Mouse (Mus musculus) adrenal gland, adult 8-10 months (tissue): ENCODE results near the gene Gm13199. TPM values are rescaled to one million over a fixed set of nuclear protein-coding genes. Genes with fewer than 3 reads are reported as not detected.

Experiments
- DNase-seq: peaks from one replicate; pipeline ENCODE4 v3.0.0; 2022
- total RNA-seq, 4 experiments: library from RNA; stranded (reverse); gene quantifications; 2 replicates each; pipeline ENCODE4 v1.2.4; 2022

Gm13199 gene
- 1 to 10 TPM in 3 of 4 experiments, not detected in 1; 1.1 to 1.4 (median 1.3) TPM for total RNA-seq

DNA sequence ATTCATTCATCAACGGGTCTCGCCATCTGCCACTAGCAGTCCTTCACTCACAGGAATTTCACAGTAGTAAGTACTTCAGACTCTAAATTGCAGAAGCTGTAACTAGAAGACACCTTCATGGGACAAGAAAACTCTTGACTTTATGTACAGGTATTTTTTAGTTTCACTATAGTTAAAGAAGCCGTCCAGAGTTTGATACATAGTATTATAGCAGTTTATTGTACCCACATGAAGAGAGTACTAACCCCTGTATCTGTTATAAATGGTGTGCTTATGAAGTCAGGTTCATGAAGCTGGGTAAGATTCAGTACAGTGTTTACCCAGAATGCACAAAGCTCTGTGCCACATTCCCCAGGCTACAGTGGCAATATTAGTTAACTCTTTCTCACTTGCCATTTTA lies at the start of gene Gm13199:
TSS of gene Gm13199 (minus strand) at position 101 of the 400 bp plus-strand sequence.
- no peak for DNase-seq

DNA sequence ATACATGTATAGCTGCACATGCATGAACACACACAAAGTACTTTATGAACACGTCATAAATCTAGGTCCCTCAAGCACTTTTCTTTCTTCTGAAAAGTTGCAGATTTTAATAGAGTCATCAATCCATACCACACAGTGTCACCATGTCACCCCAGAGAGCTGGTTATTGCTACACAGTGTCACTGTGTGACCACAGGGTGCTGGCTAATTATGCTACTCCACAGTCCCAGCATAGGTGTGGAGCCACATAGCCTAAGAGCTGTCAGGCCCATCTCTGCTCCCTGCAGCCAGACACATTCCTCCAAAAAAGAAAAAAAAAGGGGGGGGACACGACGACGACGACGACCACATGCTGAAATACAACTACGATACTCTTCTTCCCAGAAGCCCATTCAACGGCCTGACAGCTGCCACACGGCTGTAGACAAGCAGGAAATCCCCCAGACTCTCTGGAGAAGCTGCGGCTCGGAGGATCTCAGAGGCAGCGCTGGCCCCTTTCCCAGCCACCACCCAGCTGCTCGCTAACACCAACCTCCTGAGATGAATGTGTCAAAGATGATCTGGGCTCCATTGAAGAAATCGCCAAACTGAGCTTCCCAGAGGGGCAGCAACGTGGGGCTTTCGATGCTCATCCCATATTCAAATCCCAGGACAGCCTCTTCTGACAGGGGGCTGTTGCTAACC lies 48.7 kb upstream of the Gm13199 start:
- no peak for DNase-seq

DNA sequence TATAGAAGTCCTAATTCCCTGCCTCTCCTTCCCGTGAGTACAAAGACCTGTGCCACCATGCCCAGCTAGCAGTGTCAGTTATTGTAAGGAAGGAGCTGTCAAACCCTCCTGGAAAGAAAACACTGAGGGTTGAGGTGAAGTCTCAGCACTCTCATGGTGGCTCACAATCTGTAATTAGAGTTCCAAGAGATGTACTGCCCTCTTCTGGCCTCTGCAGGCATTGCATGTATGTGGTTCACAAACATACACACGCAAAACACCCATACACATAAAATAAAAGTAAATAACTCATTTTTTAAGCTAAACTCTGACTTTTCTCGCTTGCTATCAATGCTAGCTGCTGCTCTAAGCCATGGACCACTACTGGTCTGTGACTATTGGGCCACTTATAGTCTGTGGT lies 43.9 kb upstream of the Gm13199 start:
- DNase-seq, result peak; percentile 11

DNA sequence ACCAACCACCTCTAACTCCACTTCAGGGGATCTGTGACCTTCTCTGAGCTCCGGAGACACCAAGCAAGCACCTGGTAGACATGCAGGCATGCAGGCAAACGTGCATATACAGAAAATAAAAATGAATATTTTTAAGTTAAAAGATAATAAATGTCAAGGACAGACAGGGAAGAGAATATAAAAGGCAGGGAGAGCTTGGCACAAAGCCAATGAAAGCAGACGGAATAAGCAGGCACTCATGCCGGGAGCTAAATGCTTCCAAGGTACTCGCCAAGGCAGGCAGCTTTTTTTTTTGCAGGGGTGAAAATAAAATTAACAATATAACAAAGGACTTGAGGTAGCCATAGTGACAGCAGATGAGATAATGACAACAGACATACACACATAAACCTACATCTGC lies 43.4 kb upstream of the Gm13199 start:
- peak; percentile 50 for DNase-seq

DNA sequence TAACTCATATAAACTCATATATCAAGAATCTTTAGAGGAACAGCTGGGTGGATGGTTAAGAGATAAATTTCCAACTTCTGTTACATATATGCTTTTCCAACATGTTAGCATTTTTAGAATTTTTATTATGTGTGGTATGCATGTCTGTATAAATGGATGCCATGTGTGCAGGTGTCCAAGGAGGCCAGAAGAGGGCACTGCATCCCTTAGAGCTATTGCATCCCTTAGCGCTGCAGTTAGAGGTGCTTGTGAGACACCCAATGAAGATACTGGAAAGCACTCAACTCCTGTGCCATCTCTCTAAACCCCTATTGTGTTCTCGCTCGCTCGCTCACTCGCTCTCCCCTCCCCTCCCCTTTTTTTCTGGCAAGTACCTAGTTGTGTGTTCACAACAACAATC lies 37.4 kb upstream of the Gm13199 start:
- DNase-seq, result no peak

DNA sequence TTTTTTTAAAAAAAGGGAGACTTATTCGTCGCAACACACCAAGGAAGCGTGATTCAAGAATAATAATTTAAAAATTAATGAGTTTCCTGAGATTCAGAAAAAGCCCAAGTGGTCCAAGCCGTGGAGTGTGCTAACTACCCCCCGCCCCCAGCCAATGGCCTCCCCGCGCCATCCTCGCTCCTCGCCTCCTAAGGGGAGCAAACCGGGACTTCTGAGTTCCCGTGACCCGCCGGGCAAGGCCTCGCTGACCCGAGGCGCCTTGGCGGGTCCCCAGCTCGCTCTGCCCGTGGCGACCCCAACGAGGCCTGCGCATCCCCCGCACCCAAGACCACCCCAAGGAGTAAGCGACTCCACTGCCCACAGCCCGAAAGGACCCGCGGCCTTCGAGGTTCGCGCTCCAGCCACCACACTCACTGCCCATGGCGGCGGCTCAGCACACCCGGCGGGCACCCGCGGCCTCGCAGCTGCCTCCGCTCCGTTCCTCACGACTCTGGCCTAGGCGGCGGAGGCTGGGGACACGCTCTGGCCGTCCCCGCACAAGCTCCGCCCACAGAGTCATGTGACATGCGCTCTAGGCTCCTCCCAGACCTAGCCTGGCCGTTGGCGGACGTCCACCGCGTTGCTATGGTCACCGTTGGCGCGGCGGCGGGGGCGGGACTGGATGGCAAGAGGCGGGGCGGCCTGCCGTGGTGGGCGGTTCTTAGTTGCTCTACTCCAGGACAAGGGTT lies 32.3 kb upstream of the Gm13199 start, which contains the start of gene Sec61a2:
TSS of gene Sec61a2 (minus strand) at position 590 of the 728 bp plus-strand sequence.
- peak; percentile 97 for DNase-seq

DNA sequence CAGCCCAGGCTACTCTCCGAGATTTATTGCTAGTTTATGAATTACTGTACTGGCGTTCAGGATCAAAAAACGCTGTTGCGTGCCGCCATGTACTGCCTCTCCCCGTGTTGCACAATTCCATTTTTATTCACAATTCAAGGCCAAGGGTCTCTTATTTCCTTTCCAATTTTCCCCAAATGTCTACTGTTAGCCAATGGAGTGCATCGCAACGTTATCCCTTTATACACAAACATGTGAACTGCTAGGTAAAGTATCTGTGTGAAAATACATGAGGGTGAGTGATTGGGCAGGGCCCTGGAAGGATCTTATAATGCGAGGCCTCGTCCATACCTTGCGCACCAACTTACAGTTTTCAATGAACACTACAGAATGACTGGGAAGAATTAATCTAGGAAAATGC lies 31.6 kb upstream of the Gm13199 start:
- no peak for DNase-seq

DNA sequence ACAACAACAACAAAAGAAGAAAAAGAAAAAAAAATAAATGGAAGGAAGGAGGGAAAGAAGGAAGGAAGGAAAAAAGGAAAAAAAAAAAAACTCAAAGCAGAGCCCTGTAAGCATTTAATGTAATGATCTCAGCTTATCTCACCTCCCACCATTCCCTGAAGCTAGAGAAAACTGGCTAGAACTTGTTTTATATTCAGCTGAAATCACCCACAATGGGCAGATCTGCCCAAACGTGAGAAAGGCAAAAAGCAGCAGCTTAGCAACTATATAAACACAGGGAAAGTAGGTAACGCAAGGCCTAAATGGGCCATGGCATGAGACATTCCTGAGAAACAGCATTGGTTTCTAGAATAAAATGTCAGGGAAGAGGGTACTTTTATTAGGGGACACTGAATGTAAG lies 26.7 kb upstream of the Gm13199 start:
- DNase-seq, result no peak

DNA sequence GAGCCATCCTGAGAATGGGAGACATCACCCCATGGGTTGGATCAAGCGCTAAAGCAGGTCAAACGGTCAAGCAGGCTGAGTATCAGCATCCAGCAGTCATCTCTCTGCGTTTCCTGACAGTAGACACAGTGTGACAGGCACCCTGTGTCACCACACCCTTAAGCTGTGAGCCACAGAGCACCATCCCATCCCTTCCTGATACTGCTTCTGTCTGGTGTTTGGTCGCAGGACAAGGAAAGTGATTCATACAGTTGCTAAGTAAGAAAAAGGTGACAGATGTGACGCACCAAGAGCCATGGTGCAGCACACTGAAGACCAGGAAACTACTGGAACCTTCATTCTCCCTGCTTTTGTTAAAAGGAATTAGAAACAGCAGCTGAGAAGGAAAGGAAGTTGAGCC lies 26.1 kb upstream of the Gm13199 start:
- DNase-seq, result no peak

DNA sequence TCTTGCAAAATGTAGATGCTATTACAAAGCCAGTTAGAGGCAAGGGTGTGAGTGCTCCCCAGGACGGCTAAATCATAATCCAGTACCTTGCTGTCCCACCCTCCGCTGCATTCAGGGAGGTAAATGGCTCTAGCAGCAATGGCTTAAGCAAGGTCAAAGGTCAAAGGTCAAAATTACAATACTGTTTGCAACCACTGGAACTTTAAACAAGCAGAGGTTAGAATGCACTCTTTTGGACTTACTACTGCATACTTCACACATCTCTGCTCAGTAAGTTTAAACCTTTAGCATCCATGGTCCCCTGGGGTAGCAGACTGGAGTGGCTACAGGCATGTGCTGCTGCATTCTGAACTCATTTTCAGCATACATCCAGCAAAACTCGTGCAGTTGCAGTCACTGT lies 14.7 kb upstream of the Gm13199 start:
- no peak for DNase-seq

DNA sequence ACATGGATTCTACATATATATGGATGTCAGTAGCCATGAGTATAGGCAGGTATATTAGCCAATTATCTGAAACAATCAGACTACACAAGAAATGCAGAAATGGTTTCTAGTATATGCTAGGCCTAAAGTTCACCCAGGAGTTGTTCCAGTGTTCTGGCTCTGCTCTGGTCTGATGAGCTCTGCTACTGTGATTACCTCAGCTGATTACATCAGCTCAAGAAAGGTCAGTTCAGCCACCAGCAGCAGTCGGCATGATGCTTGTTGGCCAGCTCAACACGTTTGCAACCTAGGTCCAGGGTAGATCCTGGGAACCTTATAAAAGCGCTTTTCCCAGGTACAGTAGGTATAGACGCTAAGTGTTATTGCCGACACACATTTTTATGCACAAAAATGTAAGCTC lies 7.0 kb upstream of the Gm13199 start:
- no peak for DNase-seq

DNA sequence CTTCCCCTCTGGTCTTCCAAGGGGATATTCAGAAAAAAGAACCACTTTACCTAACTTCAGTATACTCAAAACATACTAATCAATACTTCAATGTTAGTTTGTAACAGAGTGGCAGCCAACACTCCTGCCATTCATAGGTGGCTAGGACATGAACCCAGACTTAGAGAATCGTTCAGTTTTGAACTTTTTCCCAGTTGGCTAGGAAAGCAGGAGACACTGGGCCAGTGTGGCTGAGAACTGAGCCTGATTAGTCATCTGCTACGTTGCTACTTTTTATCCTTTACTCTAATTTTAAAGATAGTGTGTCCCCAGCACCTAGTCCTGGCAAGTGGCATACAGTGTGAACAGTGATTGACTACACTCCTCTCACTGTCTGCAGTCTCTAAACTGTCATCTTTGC lies 4.9 kb upstream of the Gm13199 start:
- no peak for DNase-seq

DNA sequence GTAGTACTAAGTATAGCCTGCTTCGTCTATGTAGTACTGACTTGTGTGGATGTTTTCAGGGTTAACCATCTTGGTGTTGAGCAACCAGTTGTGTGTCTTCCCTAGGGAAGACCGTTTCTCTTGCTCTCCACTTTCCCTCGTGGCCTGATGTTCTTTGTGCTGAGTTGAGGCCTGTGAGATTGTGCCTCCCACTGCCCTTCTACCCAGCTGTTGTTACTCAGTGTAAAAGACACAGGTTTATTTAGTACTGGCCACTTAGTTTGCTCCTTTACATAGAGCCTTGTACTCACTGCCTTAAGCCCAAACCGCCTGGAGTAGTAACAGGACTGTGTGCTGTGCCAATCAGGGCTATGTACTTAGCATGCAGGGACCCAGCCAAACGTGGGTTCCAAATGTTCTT lies 10.9 kb downstream of the Gm13199 start:
- DNase-seq, result no peak

DNA sequence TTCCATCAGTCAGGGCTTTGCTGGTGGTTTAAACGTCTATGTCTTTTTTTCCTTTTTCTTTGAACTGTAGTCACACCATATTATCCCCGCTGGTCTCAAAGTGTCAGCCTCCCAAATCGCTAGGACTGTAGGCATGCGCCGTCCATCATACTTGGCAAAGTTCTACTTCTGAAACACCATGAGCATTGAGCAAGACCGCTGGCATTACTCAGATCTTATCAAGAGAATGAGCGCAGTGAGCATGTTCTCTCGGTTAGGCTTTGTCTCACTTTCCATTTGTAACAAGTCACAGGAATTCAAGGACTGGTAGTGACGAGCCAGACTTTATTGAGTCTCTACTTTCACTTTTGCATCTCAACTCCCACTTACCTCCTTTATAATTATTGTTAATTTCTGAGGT lies 11.6 kb downstream of the Gm13199 start:
- peak; percentile 68 for DNase-seq

DNA sequence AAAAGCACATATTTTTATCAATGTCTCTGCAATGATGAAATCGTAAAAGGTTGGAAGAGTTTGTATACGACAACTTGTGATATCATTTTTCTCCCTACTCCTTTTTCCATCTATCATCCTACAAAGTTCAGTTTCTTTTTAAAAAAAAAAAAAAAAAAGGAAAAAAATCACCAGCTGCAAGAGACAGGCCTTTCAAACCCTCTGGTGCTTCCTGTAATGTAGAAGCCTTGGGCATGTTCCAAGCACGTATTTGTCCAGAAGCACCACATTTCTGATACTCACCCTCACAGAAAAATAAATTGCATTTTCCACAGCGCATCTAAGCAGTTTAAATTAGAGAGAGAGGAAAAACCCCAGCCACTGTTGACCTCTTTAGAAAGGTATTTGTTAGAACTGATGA lies 16.9 kb downstream of the Gm13199 start:
- no peak for DNase-seq

DNA sequence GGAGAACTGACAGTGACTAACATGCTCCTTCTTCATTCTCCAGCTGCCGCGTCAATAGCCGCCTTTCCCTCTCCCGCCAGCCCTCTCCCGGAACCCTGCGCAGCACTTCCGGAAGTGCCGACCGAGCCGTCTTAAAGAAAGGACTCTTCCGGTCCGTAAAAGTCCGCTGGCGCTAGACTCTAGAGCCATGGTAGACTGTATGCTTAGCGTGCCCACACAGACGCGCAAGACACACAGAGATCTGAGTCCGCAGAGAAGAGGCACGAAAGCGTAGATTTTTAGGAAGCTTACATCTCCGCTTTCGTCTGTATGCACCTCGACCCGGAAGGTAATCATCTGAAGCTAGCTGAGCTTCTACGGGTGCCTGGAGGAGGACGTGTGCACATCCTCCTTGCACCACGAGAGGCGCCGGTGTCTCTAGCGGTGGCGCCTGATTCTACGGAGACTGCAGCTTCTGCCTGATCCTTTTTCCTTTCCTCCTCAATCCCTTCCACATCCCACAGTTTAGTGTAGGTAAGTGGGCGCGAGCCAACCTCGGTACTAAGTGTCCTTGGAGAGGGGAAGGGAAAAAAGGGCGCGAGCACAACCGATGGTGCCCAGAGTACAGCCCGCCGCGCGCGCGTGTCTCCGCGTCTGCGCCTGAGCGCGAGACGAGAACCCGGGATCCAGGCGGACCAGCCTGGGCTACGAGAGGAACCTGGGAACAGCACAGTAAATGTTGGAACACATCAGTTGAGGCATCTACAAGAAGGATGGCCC lies 17.7 kb downstream of the Gm13199 start, which contains the start of the genes Nudt5 and Cdc123:
TSS of gene Nudt5 (plus strand) at position 147 of the 759 bp plus-strand sequence.
TSS of gene Cdc123 (minus strand) at position 292 of the 759 bp plus-strand sequence.
- DNase-seq, result peak; percentile 84

DNA sequence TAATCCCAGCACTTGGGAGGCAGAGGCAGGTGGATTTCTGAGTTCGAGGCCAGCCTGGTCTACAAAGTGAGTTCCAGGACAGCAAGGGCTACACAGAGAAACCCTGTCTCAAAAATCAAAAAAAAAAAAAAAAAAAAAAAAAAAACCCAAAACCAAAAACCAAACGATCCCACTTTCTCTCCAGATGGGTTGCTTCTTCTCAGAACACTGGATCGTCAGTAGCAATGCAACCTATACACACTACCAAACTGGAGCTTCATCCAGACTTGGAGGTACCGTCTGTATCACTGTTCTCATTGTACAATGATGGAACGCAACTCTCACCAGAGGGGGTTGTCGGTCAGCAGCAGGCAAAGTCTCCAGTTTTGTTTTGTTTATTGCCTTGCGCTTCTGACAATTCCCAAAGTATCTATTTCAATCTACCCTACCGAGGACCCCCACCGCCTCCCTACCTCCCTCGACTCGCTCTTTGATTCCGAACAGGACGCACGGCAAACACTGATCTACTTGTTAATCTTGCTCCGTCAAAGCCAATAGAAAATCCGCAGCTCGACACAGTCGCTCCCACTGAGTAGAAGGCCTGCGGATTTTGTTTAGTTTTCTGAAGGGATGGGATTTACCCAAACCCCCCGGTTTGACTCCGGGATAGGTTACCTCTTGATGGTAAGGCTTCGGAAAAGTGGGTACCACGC lies 18.4 kb downstream of the Gm13199 start:
- DNase-seq, result no peak

DNA sequence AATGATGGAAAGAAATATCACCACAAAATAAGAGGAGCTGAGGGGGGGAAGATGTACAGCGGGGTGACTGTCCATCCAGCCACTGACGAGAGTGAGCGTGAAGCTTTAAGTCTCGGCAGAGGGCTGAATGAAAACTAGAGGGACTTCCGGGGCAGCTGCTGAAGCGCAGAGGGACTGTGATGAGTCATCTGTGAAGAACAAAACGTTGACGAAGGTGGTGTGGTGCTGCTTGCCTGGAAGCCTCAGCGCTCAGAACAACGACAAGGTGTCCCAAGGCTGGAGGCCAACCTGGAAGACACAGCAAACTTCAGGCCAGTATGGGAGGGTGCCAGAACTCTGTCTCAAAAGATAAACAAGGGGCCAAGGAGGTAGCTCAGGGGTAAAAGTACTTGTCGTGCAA lies 21.9 kb downstream of the Gm13199 start:
- no peak for DNase-seq

DNA sequence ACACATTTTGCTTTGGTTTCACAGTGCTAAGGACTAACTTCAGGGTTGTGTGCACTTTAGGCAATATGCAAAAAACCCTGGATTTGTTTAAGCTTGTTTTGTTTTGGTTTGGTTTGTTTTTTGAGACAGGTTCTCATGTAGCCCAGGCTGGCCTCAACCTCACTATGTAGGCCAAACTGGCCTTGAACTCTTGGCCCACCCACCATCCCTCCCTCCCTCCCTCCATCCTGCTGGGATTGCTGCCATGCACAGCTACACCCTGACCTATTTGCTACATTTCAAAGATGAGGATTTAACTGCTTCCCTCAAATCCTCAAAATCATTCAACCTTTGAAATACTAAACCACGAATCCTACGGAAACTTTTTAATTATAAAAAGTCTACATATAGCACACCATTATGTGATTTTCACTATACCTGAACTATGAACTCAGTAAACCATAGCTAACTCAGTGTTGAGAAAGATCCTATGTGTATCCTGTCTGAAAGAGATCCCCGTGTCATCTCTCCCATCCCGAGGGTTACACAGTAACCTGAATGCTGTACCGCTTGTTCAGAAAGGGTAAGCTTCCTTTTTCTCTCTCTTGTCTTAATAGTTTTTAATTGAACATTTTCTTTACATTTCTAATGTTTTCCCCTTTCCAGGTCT lies 37.3 kb downstream of the Gm13199 start:
- DNase-seq, result no peak

DNA sequence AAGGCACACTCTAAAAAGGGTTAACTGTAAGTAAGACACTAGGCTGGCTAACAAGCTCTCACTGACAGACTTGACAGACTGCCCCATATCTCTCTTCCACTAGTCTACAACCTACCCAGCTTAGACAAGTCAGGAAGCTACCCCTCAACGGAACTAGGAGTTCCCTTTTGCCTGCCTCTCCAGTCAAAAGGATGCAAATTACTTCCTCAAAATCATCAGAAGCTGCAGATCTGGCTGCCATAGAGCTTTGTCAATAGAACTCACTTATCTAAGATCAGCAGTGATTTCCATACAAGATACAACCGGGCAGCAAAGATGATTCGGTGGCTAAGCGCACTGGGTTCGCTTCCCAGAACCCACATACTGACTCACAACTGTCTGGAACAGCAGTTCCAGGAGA lies 38.0 kb downstream of the Gm13199 start:
- no peak for DNase-seq

DNA sequence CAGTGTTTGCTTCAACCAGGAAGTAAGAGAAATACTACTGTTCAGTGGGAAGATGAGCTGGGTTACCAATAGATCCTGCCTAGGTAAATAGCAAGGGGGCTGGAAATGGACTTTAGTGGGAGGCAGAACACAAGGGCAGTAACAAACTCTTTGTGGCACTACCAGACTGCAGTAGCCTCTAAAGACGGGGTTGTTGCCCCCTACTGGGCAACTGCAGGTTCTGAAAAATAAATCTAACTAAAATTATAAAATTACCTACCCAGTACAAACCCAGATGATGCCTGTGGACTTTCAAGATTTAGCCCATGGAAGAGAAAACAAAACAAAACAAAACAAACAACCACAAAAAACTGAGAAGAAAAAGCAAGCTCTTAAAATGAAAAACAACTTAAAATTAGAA lies 38.5 kb downstream of the Gm13199 start:
- DNase-seq, result no peak

DNA sequence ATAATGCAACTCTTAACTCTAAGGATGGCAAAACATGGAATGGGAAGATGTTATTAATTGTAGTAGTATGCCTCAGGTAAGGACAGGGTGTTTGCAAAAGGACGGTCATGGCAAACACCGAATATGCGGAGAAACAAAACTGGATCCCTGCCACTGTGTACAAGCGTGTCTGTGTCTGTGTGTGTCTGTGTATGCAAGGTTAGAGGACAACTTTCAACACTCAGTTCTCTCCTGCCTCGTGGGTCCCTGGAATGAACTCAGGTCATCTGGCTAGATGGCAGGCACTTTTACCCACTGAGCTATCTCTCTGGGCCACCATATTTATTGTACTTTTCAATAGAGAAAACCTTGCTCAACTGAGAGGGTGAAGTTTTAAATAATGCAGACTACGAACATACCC lies 40.3 kb downstream of the Gm13199 start:
- no peak for DNase-seq
